Mouse (Mus musculus): ENCODE data around the gene Bpifc. TPM values are rescaled to one million over a fixed set of nuclear protein-coding genes. Genes with fewer than 3 reads are reported as not detected.

The Bpifc gene
- polyA plus RNA-seq, 1 experiment from 2014 or later, result not detected

GRCm38 (mm10) chr10:85967411-85968156 lies 44.1 kb downstream of the Bpifc start:
- H3K4me3 ChIP-seq (ENCODE audit: low read depth, low read length), result no peak overlapping the region
- no peaks in the 10 kb centered on the region for H3K4me1 ChIP-seq (ENCODE audit: insufficient read depth)
- no peak overlapping the region for H3K9ac ChIP-seq (replicated peaks)
- peak; percentile 5; the same call in 1 of the 2 replicates for ATAC-seq
- no peak for DNase-seq
- H3K4me2 ChIP-seq (ENCODE audit: low read depth, low read length), result no peak overlapping the region
- no peaks in the 10 kb centered on the region for H3K36me3 ChIP-seq (replicated peaks; ENCODE audit: insufficient read depth, low read length)
- H3K9me3 ChIP-seq (ENCODE audit: low read length), result no peaks in the 10 kb centered on the region
- no peaks in the 10 kb centered on the region for H3K27me3 ChIP-seq (ENCODE audit: insufficient read depth, low read length)
- H3K27ac ChIP-seq (ENCODE audit: low read depth), result no peak overlapping the region
- TF ChIP-seq CTCF (IDR thresholded peaks at IDR 0.05; ENCODE audit: low read depth) (no peak), EP300 (IDR thresholded peaks at IDR 0.05; ENCODE audit: low read depth) (no peak)
- 59% methylated on average over 17 of the region's 17 CpGs for WGBS (ENCODE audit: insufficient replicate concordance)

GRCm38 (mm10) chr10:85966476-85966875 lies 45.2 kb downstream of the Bpifc start:
- H3K4me3 ChIP-seq (ENCODE audit: low read depth, low read length), result no peak overlapping the region
- no peak overlapping the region for H3K9ac ChIP-seq (replicated peaks)
- H3K9me3 ChIP-seq (ENCODE audit: low read length), result no peaks in the 10 kb centered on the region
- no peak for DNase-seq
- WGBS (ENCODE audit: insufficient replicate concordance), result 51% methylated on average over 2 of the region's 2 CpGs
- no peak overlapping the region for H3K4me2 ChIP-seq (ENCODE audit: low read depth, low read length)
- H3K4me1 ChIP-seq (ENCODE audit: insufficient read depth), result no peaks in the 10 kb centered on the region
- no peak for ATAC-seq
- no peaks in the 10 kb centered on the region for H3K27me3 ChIP-seq (ENCODE audit: insufficient read depth, low read length)
- H3K36me3 ChIP-seq (replicated peaks; ENCODE audit: insufficient read depth, low read length), result no peaks in the 10 kb centered on the region
- H3K27ac ChIP-seq (ENCODE audit: low read depth), result no peak overlapping the region
- TF ChIP-seq EP300 (IDR thresholded peaks at IDR 0.05; ENCODE audit: low read depth) (no peak), CTCF (IDR thresholded peaks at IDR 0.05; ENCODE audit: low read depth) (no peak)

GRCm38 (mm10) chr10:85964316-85964715 lies 47.4 kb downstream of the Bpifc start:
- no peak overlapping the region for H3K4me3 ChIP-seq (ENCODE audit: low read depth, low read length)
- H3K27ac ChIP-seq (ENCODE audit: low read depth), result no peak overlapping the region
- DNase-seq (no peak), ATAC-seq (no peak)
- H3K9ac ChIP-seq (replicated peaks), result no peak overlapping the region
- WGBS (ENCODE audit: insufficient replicate concordance), result 78% methylated on average over 7 of the region's 7 CpGs
- no peaks in the 10 kb centered on the region for H3K4me1 ChIP-seq (ENCODE audit: insufficient read depth)
- H3K4me2 ChIP-seq (ENCODE audit: low read depth, low read length), result no peak overlapping the region
- H3K9me3 ChIP-seq (ENCODE audit: low read length), result no peaks in the 10 kb centered on the region
- H3K36me3 ChIP-seq (replicated peaks; ENCODE audit: insufficient read depth, low read length), result no peaks in the 10 kb centered on the region
- no peaks in the 10 kb centered on the region for H3K27me3 ChIP-seq (ENCODE audit: insufficient read depth, low read length)
- TF ChIP-seq CTCF (IDR thresholded peaks at IDR 0.05; ENCODE audit: low read depth), result no peak
- no peak for TF ChIP-seq EP300 (IDR thresholded peaks at IDR 0.05; ENCODE audit: low read depth)

- Histone ChIP-seq H3K27me3 (ENCODE audit: insufficient read depth, low read length) (no peaks in the 10 kb centered on the region), H3K4me1 (ENCODE audit: insufficient read depth) (no peaks in the 10 kb centered on the region), H3K4me3 (ENCODE audit: low read depth, low read length) (no peak overlapping the region), H3K4me2 (ENCODE audit: low read depth, low read length) (no peak overlapping the region), H3K27ac (ENCODE audit: low read depth) (no peak overlapping the region), H3K9me3 (ENCODE audit: low read length) (no peaks in the 10 kb centered on the region), H3K9ac (replicated peaks) (no peak overlapping the region), H3K36me3 (replicated peaks; ENCODE audit: insufficient read depth, low read length) (no peaks in the 10 kb centered on the region)
- DNase-seq (no peak), ATAC-seq (no peak)
- TF ChIP-seq EP300 (IDR thresholded peaks at IDR 0.05; ENCODE audit: low read depth), result no peak
- TF ChIP-seq CTCF (IDR thresholded peaks at IDR 0.05; ENCODE audit: low read depth), result no peak
- 73% methylated on average over 9 of the region's 9 CpGs for WGBS (ENCODE audit: insufficient replicate concordance)
Observed at GRCm38 (mm10) chr10:85962897-85963296, 48.8 kb downstream of the Bpifc start.

GRCm38 (mm10) chr10:85957464-85957950 lies 54.2 kb downstream of the Bpifc start, which contains the start of gene Rtcb:
Rtcb (minus strand) TSS chr10:85957823.
- H3K4me3 ChIP-seq (ENCODE audit: low read depth, low read length), result peak within 1 kb of the TSS; percentile 97
- no peaks in the 10 kb centered on the region for H3K27me3 ChIP-seq (ENCODE audit: insufficient read depth, low read length)
- DNase-seq (peak; percentile 96), ATAC-seq (peak; percentile 97)
- peaks cover 13% of the 10 kb centered on the region for H3K36me3 ChIP-seq (replicated peaks; ENCODE audit: insufficient read depth, low read length)
- peak within 1 kb of the TSS; percentile 94 for H3K9ac ChIP-seq (replicated peaks)
- peak within 1 kb of the TSS; percentile 83 for H3K27ac ChIP-seq (ENCODE audit: low read depth)
- under 1% methylated on average over 36 of the region's 38 CpGs for WGBS (ENCODE audit: insufficient replicate concordance)
- H3K4me1 ChIP-seq (ENCODE audit: insufficient read depth), result peaks cover 4% of the 10 kb centered on the region; the same call in 1 of the 2 replicates
- H3K9me3 ChIP-seq (ENCODE audit: low read length), result no peaks in the 10 kb centered on the region
- TF ChIP-seq EP300 (IDR thresholded peaks at IDR 0.05; ENCODE audit: low read depth), result no peak
- no peak for TF ChIP-seq CTCF (IDR thresholded peaks at IDR 0.05; ENCODE audit: low read depth)
- H3K4me2 ChIP-seq (ENCODE audit: low read depth, low read length), result peak within 1 kb of the TSS; percentile 86

GRCm38 (mm10) chr10:85956871-85957419 lies 54.8 kb downstream of the Bpifc start:
- Histone ChIP-seq H3K27me3 (ENCODE audit: insufficient read depth, low read length) (no peaks in the 10 kb centered on the region), H3K4me1 (ENCODE audit: insufficient read depth) (peaks cover 4% of the 10 kb centered on the region; the same call in 1 of the 2 replicates), H3K4me2 (ENCODE audit: low read depth, low read length) (peak overlapping the region; percentile 86), H3K27ac (ENCODE audit: low read depth) (peak overlapping the region; percentile 83), H3K9me3 (ENCODE audit: low read length) (no peaks in the 10 kb centered on the region), H3K9ac (replicated peaks) (peak overlapping the region; percentile 94), H3K36me3 (replicated peaks; ENCODE audit: insufficient read depth, low read length) (peaks cover 13% of the 10 kb centered on the region), H3K4me3 (ENCODE audit: low read depth, low read length) (peak overlapping the region; percentile 97)
- DNase-seq (peak; percentile 25), ATAC-seq (peak; percentile 22; the same call in 1 of the 2 replicates)
- 3% methylated on average over 20 of the region's 20 CpGs for WGBS (ENCODE audit: insufficient replicate concordance)
- TF ChIP-seq CTCF (IDR thresholded peaks at IDR 0.05; ENCODE audit: low read depth) (no peak), EP300 (IDR thresholded peaks at IDR 0.05; ENCODE audit: low read depth) (no peak)

Data from liver, postnatal 0 days (tissue).